Mouse (Mus musculus): Measurements from ENCODE around the gene Aff3.

DNA sequence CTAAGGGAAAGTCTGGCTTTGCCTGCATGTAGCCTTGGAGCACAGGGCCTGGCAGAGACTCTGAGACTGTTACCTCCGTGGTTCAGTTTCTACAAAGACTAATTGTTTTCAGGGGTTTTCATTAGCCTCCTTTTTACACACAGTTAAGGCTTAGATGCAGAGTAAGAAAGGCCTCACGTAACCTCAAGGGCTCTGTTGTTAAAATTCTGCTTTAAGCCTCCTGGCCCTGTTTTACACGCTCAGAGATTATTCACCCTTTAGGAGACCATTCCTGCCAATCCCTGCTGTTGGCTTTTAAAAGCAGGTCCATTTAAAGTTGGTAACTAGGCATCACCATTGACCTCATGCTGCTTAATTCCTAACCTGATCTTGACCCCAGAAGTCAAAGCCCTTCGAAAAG is 22.5 kb downstream of the Aff3 start:
- no peak for TF ChIP-seq CTCF (IDR thresholded peaks at IDR 0.05; ENCODE audit: low read depth)
- TF ChIP-seq EP300 (IDR thresholded peaks at IDR 0.05; ENCODE audit: low read depth): no peak

Data from heart, postnatal 0 days (tissue).